Mouse (Mus musculus): Measurements from ENCODE around the gene Slco1a6. TPM values are rescaled to one million over a fixed set of nuclear protein-coding genes. Genes with fewer than 3 reads are reported as not detected.
"Not testable (repeated sequence)": the region's sequence is repeated elsewhere in the genome, so short reads cannot be mapped to it uniquely, and the experiment has no call there.

The Slco1a6 gene
- polyA plus RNA-seq, 1 experiment from 2014 or later, result not detected

DNA sequence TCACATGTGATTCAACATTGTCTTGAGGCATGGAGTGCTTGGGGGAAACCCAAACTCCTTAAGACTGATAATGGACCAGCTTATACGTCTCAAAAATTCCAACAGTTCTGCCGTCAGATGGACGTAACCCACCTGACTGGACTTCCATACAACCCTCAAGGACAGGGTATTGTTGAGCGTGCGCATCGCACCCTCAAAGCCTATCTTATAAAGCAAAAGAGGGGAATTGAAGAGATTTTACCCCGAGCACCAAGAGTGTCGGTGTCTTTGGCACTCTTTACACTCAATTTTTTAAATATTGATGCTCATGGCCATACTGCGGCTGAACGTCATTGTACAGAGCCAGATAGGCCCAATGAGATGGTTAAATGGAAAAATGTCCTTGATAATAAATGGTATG lies 54.2 kb downstream of the Slco1a6 start:
- H3K4me1 ChIP-seq; H3K27ac ChIP-seq (replicated peaks); H3K4me3 ChIP-seq; H3K36me3 ChIP-seq; DNase-seq (ENCODE audit: low spot score); H3K27me3 ChIP-seq (ENCODE audit: low read depth, poor library complexity, severe bottlenecking); H3K9me3 ChIP-seq (replicated peaks): not testable (repeated sequence)
- 94% methylated on average over 5 of the region's 10 CpGs for WGBS

GRCm38 (mm10) chr6:142148371-142148770 lies 60.0 kb downstream of the Slco1a6 start:
- H3K4me1 ChIP-seq, result no peaks in the 10 kb centered on the region
- H3K27ac ChIP-seq (replicated peaks), result no peak overlapping the region
- DNase-seq (ENCODE audit: low spot score), result no peak
- 94% methylated on average over 1 of the region's 1 CpGs for WGBS
- no peaks in the 10 kb centered on the region for H3K27me3 ChIP-seq (ENCODE audit: low read depth, poor library complexity, severe bottlenecking)
- no peaks in the 10 kb centered on the region for H3K9me3 ChIP-seq (replicated peaks)
- H3K36me3 ChIP-seq, result no peaks in the 10 kb centered on the region
- H3K4me3 ChIP-seq, result no peak overlapping the region

DNA sequence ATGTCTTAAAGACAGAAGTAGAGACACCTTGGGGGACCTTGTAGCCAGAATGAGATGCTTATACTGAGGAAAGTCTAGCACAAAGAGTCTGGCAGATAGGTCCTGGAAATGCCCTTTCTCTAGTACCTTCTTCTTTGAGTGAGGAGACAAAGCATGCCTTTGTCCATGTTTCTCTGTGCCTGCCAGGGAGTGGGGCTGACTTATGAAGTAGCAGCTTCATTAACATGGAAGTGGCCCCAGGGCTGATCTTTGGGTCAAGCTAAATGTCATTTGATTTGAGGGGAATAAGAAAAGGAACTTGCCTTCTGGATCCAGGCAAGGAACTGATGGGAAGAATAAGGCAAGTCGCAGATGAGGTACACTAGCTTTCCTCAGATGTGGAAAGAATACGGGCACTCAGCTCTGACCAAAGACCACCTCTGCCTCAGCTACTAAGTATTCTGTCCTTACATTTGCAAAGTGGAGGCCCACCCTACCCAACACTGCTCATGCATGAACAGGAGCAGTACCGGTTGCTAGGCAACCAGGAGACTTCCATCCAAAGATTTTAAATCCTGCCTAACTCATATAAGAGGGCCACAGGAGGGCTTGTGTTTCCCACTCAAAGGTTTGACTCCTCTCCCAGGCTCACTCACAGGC lies 96.5 kb downstream of the Slco1a6 start:
- DNase-seq (ENCODE audit: low spot score), result peak; percentile 66
- Histone ChIP-seq H3K36me3 (no peaks in the 10 kb centered on the region), H3K27me3 (ENCODE audit: low read depth, poor library complexity, severe bottlenecking) (no peaks in the 10 kb centered on the region), H3K9me3 (replicated peaks) (no peaks in the 10 kb centered on the region), H3K4me3 (no peak overlapping the region), H3K4me1 (peaks cover 22% of the 10 kb centered on the region), H3K27ac (replicated peaks) (peak overlapping the region; percentile 76)
- WGBS, result 41% methylated on average over 3 of the region's 3 CpGs

- DNase-seq (ENCODE audit: low spot score), result no peak
- Histone ChIP-seq H3K27me3 (ENCODE audit: low read depth, poor library complexity, severe bottlenecking) (no peaks in the 10 kb centered on the region), H3K9me3 (replicated peaks) (no peaks in the 10 kb centered on the region), H3K4me1 (no peaks in the 10 kb centered on the region), H3K27ac (replicated peaks) (no peak overlapping the region), H3K4me3 (no peak overlapping the region), H3K36me3 (no peaks in the 10 kb centered on the region)
- 88% methylated on average over 3 of the region's 3 CpGs for WGBS
Observed at GRCm38 (mm10) chr6:142091126-142091525, 117.2 kb downstream of the Slco1a6 start.

DNA sequence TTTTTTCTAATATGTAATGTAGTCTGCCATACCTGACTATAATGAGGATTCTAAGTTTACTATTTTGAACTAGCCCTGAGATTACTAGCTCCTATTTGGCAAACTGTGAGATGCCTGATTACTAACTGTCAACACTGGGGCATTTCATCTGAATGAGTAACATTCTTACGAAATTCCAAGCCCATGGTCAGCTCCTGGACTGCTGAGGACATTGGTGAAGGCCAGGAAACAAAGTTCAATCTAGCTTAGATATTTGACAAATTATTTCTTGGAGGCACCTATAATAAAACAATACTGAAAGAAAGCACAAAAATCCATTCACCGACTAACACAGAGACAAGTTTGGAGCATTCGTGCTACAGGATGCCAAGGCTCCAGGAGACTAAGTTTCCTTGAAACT lies 150.0 kb downstream of the Slco1a6 start:
- DNase-seq (ENCODE audit: low spot score); H3K36me3 ChIP-seq; H3K4me3 ChIP-seq; H3K9me3 ChIP-seq (replicated peaks); H3K4me1 ChIP-seq; H3K27ac ChIP-seq (replicated peaks); H3K27me3 ChIP-seq (ENCODE audit: low read depth, poor library complexity, severe bottlenecking): not testable (repeated sequence)
- 88% methylated on average over 3 of the region's 3 CpGs for WGBS

DNA sequence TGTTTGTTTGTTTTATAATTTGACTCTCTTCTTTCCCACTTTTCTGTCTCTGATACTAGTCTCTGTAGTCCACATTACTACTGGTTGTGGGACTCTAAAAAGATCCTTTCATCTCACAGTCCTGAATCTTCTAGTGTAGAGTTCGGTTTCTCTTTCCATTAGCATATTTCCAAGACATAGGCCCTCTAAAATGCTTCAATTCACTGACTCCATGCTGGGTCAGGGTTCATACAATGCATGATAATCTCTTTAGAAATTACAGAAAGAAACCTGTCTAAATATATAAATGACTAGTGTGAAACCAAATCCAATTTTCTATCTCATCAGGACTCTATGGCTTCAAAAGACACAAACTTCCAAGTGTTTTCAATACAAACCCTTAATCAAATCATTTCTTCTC lies 160.6 kb downstream of the Slco1a6 start:
- 81% methylated on average over 1 of the region's 1 CpGs for WGBS
- no peaks in the 10 kb centered on the region for H3K4me1 ChIP-seq
- no peaks in the 10 kb centered on the region for H3K27me3 ChIP-seq (ENCODE audit: low read depth, poor library complexity, severe bottlenecking)
- H3K4me3 ChIP-seq, result no peak overlapping the region
- no peak overlapping the region for H3K27ac ChIP-seq (replicated peaks)
- no peaks in the 10 kb centered on the region for H3K36me3 ChIP-seq
- 0 out of 2 replicates have a peak, but pooled peaks cover 3% of the 10 kb centered on the region for H3K9me3 ChIP-seq (replicated peaks)
- no peak for DNase-seq (ENCODE audit: low spot score)

DNA sequence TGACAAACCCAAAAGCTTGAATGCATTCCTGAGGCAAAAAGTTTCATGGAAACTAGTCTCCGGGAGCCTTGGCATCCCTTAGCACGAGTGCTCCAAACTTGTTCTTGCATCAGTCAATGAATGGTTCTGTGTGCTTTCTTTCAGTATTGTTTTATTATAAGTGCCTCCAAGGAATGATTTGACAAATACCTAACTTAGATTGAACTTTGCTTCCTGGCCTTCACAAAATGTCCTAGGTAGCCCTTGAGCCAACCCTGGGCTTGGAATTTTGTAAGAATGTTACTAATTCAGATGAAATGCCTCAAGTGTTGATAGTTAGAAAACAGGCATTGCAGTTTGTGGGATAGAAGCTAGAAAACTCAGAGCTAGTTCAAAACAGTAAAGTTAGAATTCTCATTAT lies 162.6 kb downstream of the Slco1a6 start:
- Histone ChIP-seq H3K9me3 (replicated peaks) (0 out of 2 replicates have a peak, but pooled peaks cover 3% of the 10 kb centered on the region), H3K36me3 (no peaks in the 10 kb centered on the region), H3K4me3 (no peak overlapping the region), H3K4me1 (no peaks in the 10 kb centered on the region), H3K27me3 (ENCODE audit: low read depth, poor library complexity, severe bottlenecking) (no peaks in the 10 kb centered on the region), H3K27ac (replicated peaks) (no peak overlapping the region)
- DNase-seq (ENCODE audit: low spot score), result no peak
- WGBS, result 95% methylated on average over 2 of the region's 2 CpGs

- DNase-seq (ENCODE audit: low spot score), result no peak
- Histone ChIP-seq H3K36me3 (no peaks in the 10 kb centered on the region), H3K27me3 (ENCODE audit: low read depth, poor library complexity, severe bottlenecking) (no peaks in the 10 kb centered on the region), H3K27ac (replicated peaks) (no peak overlapping the region), H3K4me1 (no peaks in the 10 kb centered on the region), H3K4me3 (no peak overlapping the region), H3K9me3 (replicated peaks) (0 out of 2 replicates have a peak, but pooled peaks cover 3% of the 10 kb centered on the region)
- 91% methylated on average over 3 of the region's 3 CpGs for WGBS
Observed at GRCm38 (mm10) chr6:142041896-142042295, 166.4 kb downstream of the Slco1a6 start.

GRCm38 (mm10) chr6:142040306-142041175 lies 167.8 kb downstream of the Slco1a6 start:
- no peaks in the 10 kb centered on the region for H3K36me3 ChIP-seq
- no peak overlapping the region for H3K4me3 ChIP-seq
- H3K27ac ChIP-seq (replicated peaks), result no peak overlapping the region
- H3K27me3 ChIP-seq (ENCODE audit: low read depth, poor library complexity, severe bottlenecking), result no peaks in the 10 kb centered on the region
- peak; percentile 14 for DNase-seq (ENCODE audit: low spot score)
- WGBS, result 61% methylated on average over 16 of the region's 16 CpGs
- no peaks in the 10 kb centered on the region for H3K9me3 ChIP-seq (replicated peaks)
- H3K4me1 ChIP-seq, result no peaks in the 10 kb centered on the region

GRCm38 (mm10) chr6:142035771-142036170 lies 172.6 kb downstream of the Slco1a6 start:
- no peaks in the 10 kb centered on the region for H3K36me3 ChIP-seq
- no peaks in the 10 kb centered on the region for H3K27me3 ChIP-seq (ENCODE audit: low read depth, poor library complexity, severe bottlenecking)
- H3K27ac ChIP-seq (replicated peaks), result no peak overlapping the region
- no peaks in the 10 kb centered on the region for H3K4me1 ChIP-seq
- no peak overlapping the region for H3K4me3 ChIP-seq
- H3K9me3 ChIP-seq (replicated peaks), result no peaks in the 10 kb centered on the region
- 92% methylated on average over 2 of the region's 2 CpGs for WGBS
- no peak for DNase-seq (ENCODE audit: low spot score)

Other genes with a start within 250 kb of the Slco1a6 start
- not detected in 2 replicates for gene Gm6614, start 197.1 kb downstream of the Slco1a6 start, polyA plus RNA-seq (2016; fragmentation: Nextera tagmentation; extraction: Ambion mirVana)
- gene Iapp, start 89.9 kb upstream of the Slco1a6 start, polyA plus RNA-seq (2016; fragmentation: Nextera tagmentation; extraction: Ambion mirVana), result 0.62 and 1.7 TPM in 2 replicates
- 0.47 and 0.77 TPM in 2 replicates for gene Slco1a5, start 114.5 kb upstream of the Slco1a6 start, polyA plus RNA-seq (2016; fragmentation: Nextera tagmentation; extraction: Ambion mirVana)
- gene Pyroxd1, start 137.1 kb upstream of the Slco1a6 start, polyA plus RNA-seq (2016; fragmentation: Nextera tagmentation; extraction: Ambion mirVana), result 21.5 and 21.9 TPM in 2 replicates
- 40.1 and 41.4 TPM in 2 replicates for gene Recql, start 178.6 kb upstream of the Slco1a6 start, polyA plus RNA-seq (2016; fragmentation: Nextera tagmentation; extraction: Ambion mirVana)
- gene Golt1b, start 178.7 kb upstream of the Slco1a6 start, polyA plus RNA-seq (2016; fragmentation: Nextera tagmentation; extraction: Ambion mirVana), result 124 and 125 TPM in 2 replicates
- 0.79 and 1.6 TPM in 2 replicates for gene Spx, start 204.9 kb upstream of the Slco1a6 start, polyA plus RNA-seq (2016; fragmentation: Nextera tagmentation; extraction: Ambion mirVana)

All from midbrain, embryonic 10.5 days (tissue).